Mouse (Mus musculus) small intestine, adult 2 months (tissue): Measurements from ENCODE around the gene Psmb10.

Experiments
- CTCF ChIP-seq: fragments of 200-500 bp; IDR thresholded peaks from 2 replicates; pipeline ENCODE4 v1.5.1; 2012; ENCODE audit warnings: low read depth, mild to moderate bottlenecking, control low read depth, inconsistent platforms, low read length, moderate library complexity, mixed read lengths; ENCODE audit not compliant: insufficient replicate concordance, insufficient read length; ENCODE audit errors: extremely low read depth
- POLR2A ChIP-seq: fragments of 200-500 bp; IDR thresholded peaks from 2 replicates; pipeline ENCODE4 v1.6.1; 2012; ENCODE audit warnings: low read depth, mild to moderate bottlenecking, control low read depth, inconsistent platforms, low read length, moderate library complexity

DNA sequence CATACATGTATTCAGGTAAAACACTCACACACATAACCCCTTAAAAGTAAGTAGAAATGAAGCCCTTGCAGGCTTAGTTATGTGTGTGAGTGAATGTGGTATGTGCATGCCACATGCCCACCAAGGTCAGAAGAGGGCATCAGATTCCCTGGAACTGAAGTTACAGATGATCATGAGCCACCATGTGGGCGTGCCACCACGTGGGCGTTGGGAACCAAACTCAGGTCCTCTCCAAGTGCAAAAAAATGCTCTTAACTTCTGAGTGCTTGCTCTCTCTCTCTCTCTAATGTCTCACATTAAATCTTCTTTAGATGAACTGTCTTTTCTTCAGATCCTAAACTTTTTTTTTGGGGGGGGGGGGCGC lies at the start of gene Psmb10:
- TF ChIP-seq POLR2A (no peak), CTCF (no peak)
